Mouse (Mus musculus) heart, embryonic 15.5 days (tissue): ENCODE measurements around the gene Baz2a. TPM values are rescaled to one million over a fixed set of nuclear protein-coding genes. Genes with fewer than 3 reads are reported as not detected.

Experiments used
- ATAC-seq: fragments of 200-750 bp; cut with Nextera tagmentation; replicated peaks from 2 replicates; pipeline ENCODE4 v1.8.0; 2017; ENCODE audit warnings: low read depth, moderate TSS enrichment; ENCODE audit not compliant: insufficient number of reproducible peaks, insufficient read depth, low FRiP score
- H3K27ac ChIP-seq: fragments of 300-500 bp; sonication (generic); 2 replicates; pipeline ENCODE4 v1.5.1; 2015; ENCODE audit warnings: mild to moderate bottlenecking, inconsistent platforms
- H3K27me3 ChIP-seq: fragments of 300-500 bp; sonication (generic); 2 replicates; pipeline ENCODE4 v1.6.1; 2015; ENCODE audit warnings: inconsistent platforms
- H3K36me3 ChIP-seq: fragments of 300-500 bp; sonication (generic); 2 replicates; pipeline ENCODE4 v1.6.1; 2015; ENCODE audit warnings: mild to moderate bottlenecking, inconsistent platforms
- H3K4me1 ChIP-seq: fragments of 300-500 bp; sonication (generic); replicated peaks from 2 replicates; pipeline ENCODE4 v1.6.1; 2015; ENCODE audit warnings: inconsistent platforms
- H3K4me2 ChIP-seq: fragments of 300-500 bp; sonication (generic); 2 replicates; pipeline ENCODE4 v1.6.1; 2015; ENCODE audit warnings: inconsistent platforms, mild to moderate bottlenecking, moderate library complexity
- H3K4me3 ChIP-seq: fragments of 300-500 bp; sonication (generic); 2 replicates; pipeline ENCODE4 v1.5.1; 2015; ENCODE audit warnings: mild to moderate bottlenecking, inconsistent platforms
- H3K9ac ChIP-seq: fragments of 300-500 bp; sonication (generic); 2 replicates; pipeline ENCODE4 v1.6.1; 2015; ENCODE audit warnings: mild to moderate bottlenecking, inconsistent platforms
- H3K9me3 ChIP-seq: fragments of 300-500 bp; sonication (generic); replicated peaks from 2 replicates; pipeline ENCODE4 v1.6.1; 2016; ENCODE audit warnings: inconsistent platforms
- whole genome bisulfite sequencing: fragments of 180-500 bp; shearing (Covaris S2); methylation state at CpG from one replicate; pipeline ENCODE4 v1.1.7; 2015; ENCODE audit warnings: mixed read lengths; 5-methylcytosine and 5-hydroxymethylcytosine counted together
- polyA plus RNA-seq: library from polyadenylated mRNA; unstranded; fragments of >200 nt; fragmentation: Nextera tagmentation; extraction: Ambion mirVana; gene quantifications from 2 replicates; pipeline ENCODE4 v1.2.1, GENCODE M21; 2015

Baz2a gene
- polyA plus RNA-seq, 1 experiment from 2014 or later, result 7.5 TPM

- H3K9me3 ChIP-seq, result no peaks in the 10 kb centered on the region
- no peak overlapping the region for H3K27ac ChIP-seq
- no peak overlapping the region for H3K9ac ChIP-seq
- H3K27me3 ChIP-seq, result no peaks in the 10 kb centered on the region
- peaks cover 3% of the 10 kb centered on the region; the same call in 1 of the 2 replicates for H3K4me1 ChIP-seq
- no peak overlapping the region for H3K4me2 ChIP-seq
- WGBS, result 71% methylated on average over 5 of the region's 5 CpGs
- no peak for ATAC-seq
- peaks cover 72% of the 10 kb centered on the region for H3K36me3 ChIP-seq
- no peak overlapping the region for H3K4me3 ChIP-seq
These were observed 36.1 kb downstream of the Baz2a start for GRCm38 (mm10) chr10:128127497-128127896.

GRCm38 (mm10) chr10:128128143-128128542 is 36.8 kb downstream of the Baz2a start:
- H3K9ac ChIP-seq, result no peak overlapping the region
- no peak for ATAC-seq
- no peaks in the 10 kb centered on the region for H3K9me3 ChIP-seq
- 85% methylated on average over 8 of the region's 8 CpGs for WGBS
- H3K27me3 ChIP-seq, result no peaks in the 10 kb centered on the region
- peaks cover 66% of the 10 kb centered on the region for H3K36me3 ChIP-seq
- H3K4me2 ChIP-seq, result no peak overlapping the region
- peaks cover 3% of the 10 kb centered on the region; the same call in 1 of the 2 replicates for H3K4me1 ChIP-seq
- no peak overlapping the region for H3K4me3 ChIP-seq
- no peak overlapping the region for H3K27ac ChIP-seq

- no peak for ATAC-seq
- Histone ChIP-seq H3K27me3 (no peaks in the 10 kb centered on the region), H3K4me2 (no peak overlapping the region), H3K36me3 (peaks cover 53% of the 10 kb centered on the region), H3K4me1 (peaks cover 3% of the 10 kb centered on the region; the same call in 1 of the 2 replicates), H3K4me3 (no peak overlapping the region), H3K9me3 (no peaks in the 10 kb centered on the region), H3K9ac (no peak overlapping the region), H3K27ac (no peak overlapping the region)
- 75% methylated on average over 3 of the region's 3 CpGs for WGBS
These were observed 39.9 kb downstream of the Baz2a start for GRCm38 (mm10) chr10:128131297-128131696.

- Histone ChIP-seq H3K36me3 (peaks cover 48% of the 10 kb centered on the region), H3K4me3 (no peak overlapping the region), H3K27me3 (no peaks in the 10 kb centered on the region), H3K27ac (no peak overlapping the region), H3K9me3 (no peaks in the 10 kb centered on the region), H3K9ac (no peak overlapping the region), H3K4me1 (peaks cover 3% of the 10 kb centered on the region; the same call in 1 of the 2 replicates), H3K4me2 (no peak overlapping the region)
- ATAC-seq, result no peak
These were observed 40.4 kb downstream of the Baz2a start for GRCm38 (mm10) chr10:128131812-128132211.

- WGBS, result 56% methylated on average over 13 of the region's 13 CpGs
- no peak for ATAC-seq
- Histone ChIP-seq H3K4me3 (no peak overlapping the region), H3K4me1 (no peaks in the 10 kb centered on the region), H3K36me3 (peaks cover 51% of the 10 kb centered on the region), H3K9ac (no peak overlapping the region), H3K9me3 (no peaks in the 10 kb centered on the region), H3K4me2 (no peak overlapping the region), H3K27me3 (no peaks in the 10 kb centered on the region), H3K27ac (no peak overlapping the region)
These were observed 42.4 kb downstream of the Baz2a start for GRCm38 (mm10) chr10:128133650-128134332.

GRCm38 (mm10) chr10:128135374-128135773 is 44.0 kb downstream of the Baz2a start:
- H3K4me2 ChIP-seq, result no peak overlapping the region
- H3K9me3 ChIP-seq, result no peaks in the 10 kb centered on the region
- H3K4me1 ChIP-seq, result no peaks in the 10 kb centered on the region
- H3K9ac ChIP-seq, result no peak overlapping the region
- H3K36me3 ChIP-seq, result peaks cover 55% of the 10 kb centered on the region
- H3K27ac ChIP-seq, result no peak overlapping the region
- H3K27me3 ChIP-seq, result no peaks in the 10 kb centered on the region
- WGBS, result 85% methylated on average over 6 of the region's 6 CpGs
- H3K4me3 ChIP-seq, result no peak overlapping the region
- ATAC-seq, result no peak

- WGBS, result 69% methylated on average over 12 of the region's 12 CpGs
- H3K36me3 ChIP-seq, result peaks cover 49% of the 10 kb centered on the region
These were observed 49.0 kb downstream of the Baz2a start for GRCm38 (mm10) chr10:128140236-128140952.

GRCm38 (mm10) chr10:128142165-128142564 is 50.8 kb downstream of the Baz2a start:
- no peak overlapping the region for H3K9ac ChIP-seq
- no peaks in the 10 kb centered on the region for H3K9me3 ChIP-seq
- peaks cover 50% of the 10 kb centered on the region for H3K36me3 ChIP-seq
- H3K27me3 ChIP-seq, result no peaks in the 10 kb centered on the region
- ATAC-seq, result no peak
- no peak overlapping the region for H3K27ac ChIP-seq
- no peaks in the 10 kb centered on the region for H3K4me1 ChIP-seq
- H3K4me2 ChIP-seq, result no peak overlapping the region
- H3K4me3 ChIP-seq, result no peak overlapping the region
- 54% methylated on average over 2 of the region's 2 CpGs for WGBS

More at GRCm38 (mm10) chr10:128140236-128140952, 49.0 kb downstream of the Baz2a start:
- H3K4me3 ChIP-seq, result no peak overlapping the region
- H3K27ac ChIP-seq, result no peak overlapping the region
- no peaks in the 10 kb centered on the region for H3K27me3 ChIP-seq
- ATAC-seq, result no peak
- H3K4me2 ChIP-seq, result no peak overlapping the region
- no peaks in the 10 kb centered on the region for H3K4me1 ChIP-seq
- no peak overlapping the region for H3K9ac ChIP-seq
- no peaks in the 10 kb centered on the region for H3K9me3 ChIP-seq

- WGBS, result 59% methylated on average over 4 of the region's 4 CpGs
- Histone ChIP-seq H3K4me2 (no peak overlapping the region), H3K4me3 (no peak overlapping the region), H3K9me3 (no peaks in the 10 kb centered on the region), H3K27me3 (no peaks in the 10 kb centered on the region), H3K36me3 (peaks cover 39% of the 10 kb centered on the region), H3K27ac (no peak overlapping the region), H3K9ac (no peak overlapping the region), H3K4me1 (no peaks in the 10 kb centered on the region)
- no peak for ATAC-seq
These were observed 52.3 kb downstream of the Baz2a start for GRCm38 (mm10) chr10:128143659-128144058.

- Histone ChIP-seq H3K4me1 (peaks cover 13% of the 10 kb centered on the region), H3K9ac (no peak overlapping the region), H3K27me3 (no peaks in the 10 kb centered on the region), H3K36me3 (peaks cover 29% of the 10 kb centered on the region), H3K27ac (no peak overlapping the region), H3K9me3 (no peaks in the 10 kb centered on the region), H3K4me3 (no peak overlapping the region), H3K4me2 (no peak overlapping the region)
- 77% methylated on average over 2 of the region's 2 CpGs for WGBS
- ATAC-seq, result no peak
These were observed 53.6 kb downstream of the Baz2a start for GRCm38 (mm10) chr10:128144961-128145360.

GRCm38 (mm10) chr10:128148789-128149365 is 57.5 kb downstream of the Baz2a start:
- 66% methylated on average over 5 of the region's 5 CpGs for WGBS
- H3K4me3 ChIP-seq, result no peak overlapping the region
- H3K4me1 ChIP-seq, result peaks cover 36% of the 10 kb centered on the region
- peak overlapping the region; percentile 89 for H3K27ac ChIP-seq
- no peak for ATAC-seq
- no peak overlapping the region for H3K9ac ChIP-seq
- no peaks in the 10 kb centered on the region for H3K27me3 ChIP-seq
- peak overlapping the region; percentile 41; the same call in 1 of the 2 replicates for H3K4me2 ChIP-seq
- H3K36me3 ChIP-seq, result peaks cover 20% of the 10 kb centered on the region
- H3K9me3 ChIP-seq, result no peaks in the 10 kb centered on the region
